Mouse (Mus musculus) spleen, embryonic (tissue): ENCODE results near the gene Fgf12.

Source experiments
- CTCF ChIA-PET: fragments of 350-600 bp; sonication (Branson Sonifier 250); formaldehyde crosslinking; loops from one replicate; lab custom pipeline; 2022; lab: Charles Lee

The Fgf12 gene

DNA sequence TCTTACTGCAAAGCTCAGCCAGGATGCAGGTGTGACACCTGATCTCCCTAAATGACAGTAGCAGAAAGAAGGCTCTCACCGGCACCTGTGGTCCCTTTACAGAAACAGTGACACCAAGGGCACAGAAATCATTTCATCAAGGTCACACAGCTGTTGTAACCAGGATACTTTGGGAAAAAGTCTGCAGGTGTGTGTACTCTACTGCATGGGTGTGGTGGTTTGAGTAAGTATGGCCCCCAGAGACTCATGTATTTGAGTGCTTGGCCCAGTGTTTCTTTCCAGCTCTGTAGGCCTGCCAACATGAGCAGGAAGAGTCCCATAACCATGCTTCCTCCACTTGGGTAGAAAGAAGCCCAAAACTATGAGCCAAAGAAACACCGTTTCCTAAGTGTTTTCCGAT lies 138.5 kb downstream of the Fgf12 start:
- CTCF ChIA-PET: no interaction called here

DNA sequence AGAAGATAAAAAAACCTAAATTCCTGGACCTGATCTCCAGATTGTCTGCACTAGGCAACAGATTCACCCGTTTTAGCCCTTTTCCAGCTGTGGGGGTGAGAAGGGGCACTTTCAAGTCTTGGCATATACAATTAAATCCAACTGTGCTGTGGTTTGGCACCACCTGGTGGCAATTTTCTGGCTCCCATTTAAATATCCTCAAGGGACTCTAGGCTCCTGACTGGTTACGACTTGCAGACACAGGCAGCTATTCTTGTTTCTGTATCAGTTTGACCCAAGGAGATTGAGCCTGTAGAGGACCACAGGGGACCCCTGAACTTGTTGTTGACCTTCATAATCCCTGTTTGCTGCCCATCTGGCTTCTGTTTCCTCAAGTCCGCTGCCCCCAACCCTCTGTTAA lies 141.9 kb downstream of the Fgf12 start:
- CTCF ChIA-PET: no interaction called here

DNA sequence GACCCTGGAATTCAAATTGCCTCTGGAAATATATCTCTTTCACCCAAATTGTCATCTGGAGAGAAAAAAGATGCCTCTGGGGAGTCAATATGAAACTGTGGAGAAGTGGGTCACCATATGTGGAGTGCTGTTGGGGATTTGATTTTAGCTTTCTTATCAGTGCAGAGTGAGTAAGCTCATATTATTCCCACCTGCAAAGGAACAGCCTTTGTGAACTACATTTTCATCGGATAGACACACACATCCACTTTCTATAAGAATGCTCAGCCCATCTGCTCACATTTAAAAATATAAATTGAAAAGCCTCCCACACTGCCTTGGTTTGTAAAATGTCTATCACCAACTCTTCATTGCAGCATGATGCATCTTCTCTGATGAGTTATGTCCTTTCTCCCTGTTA lies 149.7 kb downstream of the Fgf12 start:
- CTCF ChIA-PET: no interaction called here

DNA sequence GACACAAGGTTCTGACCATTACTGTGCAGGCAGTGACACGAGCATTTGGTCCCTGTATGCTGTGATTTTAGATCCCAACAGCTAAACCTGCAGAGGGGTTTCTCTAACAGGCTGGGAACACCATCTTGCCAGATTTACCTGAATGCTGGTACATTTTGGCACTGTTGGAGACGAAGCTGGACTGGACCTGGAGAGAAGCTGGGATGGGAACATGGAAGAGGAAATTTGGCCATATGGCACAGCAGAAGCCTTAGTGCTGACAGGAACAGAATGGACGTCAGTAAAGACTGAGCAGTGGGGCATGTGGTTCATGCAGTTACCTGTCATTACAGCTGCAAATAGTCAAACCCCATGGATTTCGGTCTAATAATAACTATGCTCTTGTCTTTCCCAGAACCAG lies 151.1 kb downstream of the Fgf12 start:
- CTCF ChIA-PET: no interaction called here

DNA sequence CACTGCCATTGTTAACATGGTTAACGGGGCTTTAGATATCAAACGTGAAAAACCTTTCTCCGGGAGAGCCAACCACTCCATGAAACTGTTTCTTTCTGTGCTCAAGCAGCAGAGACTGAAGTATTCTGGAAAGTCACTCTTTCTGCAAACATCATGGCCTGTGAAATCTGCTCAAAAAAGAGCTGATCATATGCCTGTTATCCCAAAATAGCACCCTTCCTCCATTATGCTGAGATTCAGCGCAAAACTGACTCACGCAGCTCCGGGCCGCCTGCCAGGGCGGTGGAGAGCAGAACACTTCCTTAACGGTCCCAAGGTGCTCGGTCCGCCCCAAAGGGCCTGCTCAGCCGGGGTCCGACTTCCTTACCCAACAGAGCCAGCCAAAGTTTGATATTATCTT lies 156.8 kb downstream of the Fgf12 start:
- CTCF ChIA-PET: no interaction called here

DNA sequence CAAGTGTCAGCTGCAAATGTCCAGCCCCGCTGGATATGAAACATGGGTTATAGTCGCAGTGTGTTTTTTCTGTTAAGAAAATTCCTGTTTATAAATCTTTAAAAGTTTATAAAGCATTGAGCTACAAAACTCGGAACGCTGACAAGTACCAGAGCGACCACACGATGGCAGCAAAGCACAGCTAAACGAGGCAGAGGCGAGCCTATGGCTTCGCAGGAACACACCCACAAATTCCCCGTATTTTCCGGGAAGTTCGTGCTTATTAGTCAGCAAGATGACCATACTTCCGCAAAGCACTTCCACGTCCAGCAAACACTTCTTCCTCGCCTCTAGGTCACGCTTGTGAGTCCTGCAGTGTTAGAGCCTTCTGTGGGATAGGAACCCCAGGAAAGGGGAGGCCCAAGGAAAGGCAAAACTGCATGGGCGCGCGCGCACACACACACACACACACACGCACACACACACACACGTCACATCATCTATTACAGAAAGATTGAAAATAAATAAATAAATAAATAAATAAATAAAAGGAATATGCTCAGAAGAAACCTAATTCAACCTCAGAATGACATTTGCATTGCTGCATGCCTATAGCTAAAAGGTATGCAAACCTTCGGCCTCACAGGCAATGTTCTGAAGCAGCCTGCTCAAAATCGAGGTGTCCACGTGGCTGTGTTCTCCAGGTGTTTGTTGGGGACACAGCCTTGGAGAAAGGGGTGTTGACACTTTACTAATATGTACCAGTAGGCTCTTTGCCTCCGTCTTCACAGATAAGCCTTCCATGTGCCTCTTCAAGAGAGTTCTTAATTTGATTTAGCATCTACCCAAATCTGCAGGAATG lies 159.6 kb downstream of the Fgf12 start:
- CTCF ChIA-PET: no interaction called here

DNA sequence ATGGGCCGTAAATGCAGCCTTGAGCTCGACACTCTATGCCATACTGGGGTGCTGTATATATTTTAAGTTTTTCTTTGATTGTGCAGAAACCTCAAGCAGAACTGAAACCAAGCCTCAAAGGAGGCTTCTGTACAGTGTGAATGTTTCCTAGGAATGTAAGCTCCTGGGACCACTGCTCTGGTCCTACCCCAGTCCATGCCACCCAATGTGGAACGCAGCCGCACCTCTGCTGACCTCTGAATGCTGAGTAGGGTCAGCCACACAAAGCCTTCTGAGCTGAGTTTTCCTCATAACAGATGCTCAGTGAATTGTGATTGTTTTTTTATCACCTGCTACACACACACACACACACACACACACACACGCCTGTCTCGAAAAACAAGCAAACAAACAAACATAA lies 160.4 kb downstream of the Fgf12 start:
- CTCF ChIA-PET: no interaction called here

DNA sequence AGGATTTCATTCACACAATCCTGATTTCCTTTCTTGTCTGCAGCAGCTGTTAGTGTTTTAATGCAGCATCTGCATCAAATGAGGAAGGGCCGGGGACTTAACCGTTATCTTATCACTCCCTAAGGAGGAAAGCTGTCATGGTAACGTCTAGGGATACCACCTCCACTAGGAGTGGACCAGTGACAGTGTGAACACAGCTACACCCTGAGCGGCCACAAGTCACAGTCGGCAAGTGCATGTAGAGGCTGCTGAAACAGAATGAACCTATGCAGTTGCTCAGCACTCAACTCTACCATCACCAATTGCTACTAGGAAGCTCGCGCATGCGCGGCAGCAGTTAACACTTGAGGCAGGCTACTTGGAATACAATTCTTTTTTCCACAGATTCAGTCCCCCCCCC lies 161.3 kb downstream of the Fgf12 start:
- CTCF ChIA-PET: no interaction called here

DNA sequence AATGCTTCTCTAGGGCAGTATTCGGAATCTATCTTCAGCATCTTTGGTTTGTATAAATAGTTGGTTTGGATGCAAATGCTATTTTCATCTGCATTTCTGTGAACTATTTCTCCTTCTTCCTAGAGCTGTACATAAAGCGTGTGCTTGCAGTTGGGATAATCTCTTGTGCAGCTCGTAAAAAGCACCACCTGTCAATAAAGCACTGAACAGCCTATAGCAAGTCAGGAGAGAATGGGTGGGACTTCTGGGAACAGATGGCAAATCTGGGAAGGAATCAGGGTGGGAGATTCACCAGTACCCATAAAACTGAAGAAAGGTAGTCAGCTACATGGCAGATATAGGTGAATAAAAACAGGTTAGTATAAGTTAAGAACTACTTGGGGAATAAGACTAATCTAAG lies 180.7 kb downstream of the Fgf12 start:
- CTCF ChIA-PET: no interaction called here

DNA sequence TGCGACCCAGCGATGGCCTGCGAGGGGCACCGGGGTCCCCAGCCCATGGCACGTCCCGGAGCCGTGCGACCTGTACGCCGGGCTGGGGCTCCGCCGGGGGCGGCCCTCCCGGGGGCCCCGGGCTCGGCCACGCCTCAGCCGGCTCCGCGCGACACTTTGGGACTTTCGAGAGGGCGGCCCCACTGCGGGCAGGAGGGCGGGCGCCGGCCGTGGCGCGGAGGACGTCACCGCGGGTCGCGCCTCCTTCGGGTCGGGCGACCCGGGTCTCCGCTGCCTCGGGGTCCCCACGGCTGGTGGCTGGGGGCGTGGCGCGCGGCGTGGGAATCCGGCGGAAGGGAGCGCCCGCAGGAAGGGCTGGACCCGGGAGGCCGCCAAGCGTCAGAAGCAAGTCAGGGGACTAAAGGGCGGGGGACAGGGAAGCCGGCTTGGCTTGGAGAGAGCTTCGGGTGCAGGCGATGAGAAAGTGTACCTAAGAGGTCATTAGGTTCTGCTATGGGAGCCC lies 188.1 kb downstream of the Fgf12 start:
- CTCF ChIA-PET: no interaction called here

DNA sequence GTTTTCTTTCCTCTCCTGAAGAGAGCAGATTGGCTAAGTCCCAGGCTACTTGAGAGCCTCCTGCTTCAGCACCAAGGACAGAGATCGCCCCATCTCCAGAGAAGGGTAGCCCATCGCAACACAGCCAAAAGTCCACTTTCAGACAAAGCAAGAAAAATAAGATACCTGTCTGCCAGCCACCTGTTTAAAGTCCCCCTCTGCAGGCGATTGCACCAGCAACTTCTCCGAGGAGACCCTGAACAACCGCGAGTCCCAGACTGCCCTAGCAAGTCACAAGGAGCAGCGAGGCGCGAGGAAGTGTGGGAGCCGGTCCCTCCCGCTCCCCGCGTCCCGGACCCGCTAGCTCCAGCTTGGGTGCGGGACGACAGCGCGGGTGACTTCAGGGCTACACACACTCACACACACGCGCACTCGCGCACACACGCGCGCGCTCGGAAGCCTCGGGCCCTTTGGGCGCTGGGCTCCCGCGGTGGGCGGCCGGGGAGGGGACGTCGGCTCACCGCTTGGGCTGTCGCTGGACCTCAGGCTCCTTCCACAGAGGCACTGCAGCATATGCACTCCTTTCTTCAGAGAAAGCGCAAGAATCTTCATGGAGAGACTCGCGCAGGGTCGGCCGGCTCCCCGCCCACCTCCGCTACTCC lies 188.7 kb downstream of the Fgf12 start:
- CTCF ChIA-PET: no interaction called here

DNA sequence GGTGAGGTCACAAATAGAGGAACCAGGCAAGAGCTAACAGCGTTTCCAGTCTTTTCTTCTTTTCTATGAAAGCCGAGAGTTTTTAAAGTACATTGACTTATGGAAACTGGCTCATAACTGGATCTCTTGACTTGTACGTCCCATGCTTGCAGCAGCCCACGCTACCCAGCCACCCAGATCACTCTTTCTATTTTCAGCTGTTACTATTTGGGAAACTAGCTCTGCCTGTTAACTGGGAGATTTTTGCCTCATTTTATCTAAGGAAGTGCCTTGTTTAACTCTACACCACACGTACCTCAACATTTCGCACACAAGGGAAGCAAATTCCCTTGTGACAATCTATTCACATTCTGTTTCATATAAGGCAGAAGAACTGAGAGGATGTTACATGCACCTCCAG lies 190.0 kb downstream of the Fgf12 start:
- CTCF ChIA-PET: no interaction called here

DNA sequence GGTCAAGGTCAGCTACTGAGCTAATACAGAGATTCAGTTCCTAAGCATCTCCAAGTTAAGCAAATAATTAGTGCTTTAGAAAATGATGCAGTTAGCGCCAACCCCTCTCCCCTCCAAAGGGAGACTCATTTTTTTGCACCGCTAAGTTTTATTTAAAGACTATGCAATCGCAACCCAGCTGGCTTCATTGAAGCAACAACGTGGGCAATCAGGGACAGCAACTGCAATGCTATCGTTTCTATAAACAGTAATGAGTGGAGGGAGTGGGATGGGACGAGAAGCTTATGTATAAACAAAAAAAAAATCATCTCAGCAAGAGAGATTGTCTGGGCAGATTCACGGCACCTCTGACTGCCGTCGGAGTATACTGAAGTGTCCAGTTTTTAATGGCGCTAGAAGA lies 197.6 kb downstream of the Fgf12 start:
- CTCF ChIA-PET: no interaction called here

DNA sequence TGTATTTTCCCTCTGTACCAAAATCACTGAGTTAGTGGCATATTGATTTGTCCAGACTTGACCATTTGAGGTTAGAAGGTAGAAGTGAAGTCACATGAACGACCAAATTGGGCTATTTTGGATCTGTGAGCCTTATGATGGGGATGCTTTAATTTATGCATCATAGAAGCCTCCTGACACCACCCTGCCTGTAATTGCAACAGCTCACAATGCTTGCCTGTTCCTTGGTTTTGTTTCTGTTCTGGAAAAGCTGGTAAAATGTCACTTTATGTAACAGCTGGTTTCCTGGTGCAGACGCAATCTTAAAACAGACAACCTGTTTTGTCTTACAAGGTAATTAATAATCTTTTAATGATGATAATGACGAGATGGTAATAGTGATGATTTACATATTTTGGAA lies 213.4 kb downstream of the Fgf12 start:
- CTCF ChIA-PET: no interaction called here

DNA sequence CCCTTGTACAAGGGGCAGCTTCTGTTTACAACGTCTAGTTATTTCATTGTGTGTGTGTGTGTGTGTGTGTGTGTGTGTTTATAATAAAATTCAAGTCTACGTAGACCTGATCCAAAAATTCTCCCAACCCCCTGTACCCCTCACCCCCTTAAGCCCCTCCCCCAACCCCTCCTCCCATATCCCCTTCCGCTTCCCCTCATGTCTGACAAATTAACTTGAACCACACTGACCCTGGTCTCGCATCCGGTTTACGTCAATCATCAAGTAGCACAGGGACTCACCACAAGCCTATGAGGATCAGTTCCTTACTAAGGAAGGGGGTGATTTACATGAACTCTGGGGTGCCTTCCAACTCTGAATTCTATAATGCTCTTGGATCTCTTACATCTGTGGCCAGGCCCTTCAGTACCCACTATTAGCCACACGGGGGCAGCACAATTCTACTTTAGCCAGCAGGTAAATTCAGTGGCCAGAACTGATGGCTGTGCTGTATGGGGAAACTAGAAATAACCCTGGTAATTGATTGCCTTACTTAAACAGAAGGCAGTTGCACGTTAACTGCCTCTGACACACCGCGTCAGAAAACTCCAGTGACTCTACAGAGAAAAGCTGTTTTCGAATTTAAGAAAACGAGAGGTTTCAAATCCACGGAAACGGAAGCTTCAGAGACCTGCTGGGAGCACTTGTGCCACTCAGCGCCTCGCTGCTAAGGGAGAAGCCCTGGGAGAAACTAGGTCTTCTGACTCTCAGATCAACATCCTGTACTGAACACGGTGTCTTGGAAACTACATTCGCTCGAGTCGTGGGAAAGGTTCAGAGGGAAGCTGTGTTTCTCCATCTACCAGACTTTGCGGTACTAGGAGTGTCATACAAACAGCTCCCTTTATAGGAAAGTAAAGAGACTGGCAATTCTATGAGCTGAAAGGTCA lies 235.0 kb downstream of the Fgf12 start:
- CTCF ChIA-PET: no interaction called here

DNA sequence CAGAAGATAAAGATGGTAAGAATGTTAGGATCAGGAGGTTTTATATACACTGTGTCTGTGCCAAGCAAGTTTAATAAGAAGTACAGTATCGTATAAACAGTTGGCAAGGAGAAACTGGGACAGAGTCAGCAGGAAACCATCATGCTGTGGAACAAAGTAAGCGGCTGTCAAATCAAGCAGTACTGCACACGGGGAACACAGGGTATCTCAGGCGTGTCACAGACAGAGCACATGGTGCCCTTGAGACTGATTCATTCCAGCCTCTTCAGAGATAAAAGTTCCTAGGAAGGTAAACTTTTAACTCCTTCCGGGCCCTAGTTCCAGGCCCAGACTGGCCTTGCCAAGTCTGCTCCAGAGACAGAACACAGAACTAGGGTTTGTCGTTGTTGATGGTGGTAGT lies 240.4 kb downstream of the Fgf12 start:
- CTCF ChIA-PET: no interaction called here

DNA sequence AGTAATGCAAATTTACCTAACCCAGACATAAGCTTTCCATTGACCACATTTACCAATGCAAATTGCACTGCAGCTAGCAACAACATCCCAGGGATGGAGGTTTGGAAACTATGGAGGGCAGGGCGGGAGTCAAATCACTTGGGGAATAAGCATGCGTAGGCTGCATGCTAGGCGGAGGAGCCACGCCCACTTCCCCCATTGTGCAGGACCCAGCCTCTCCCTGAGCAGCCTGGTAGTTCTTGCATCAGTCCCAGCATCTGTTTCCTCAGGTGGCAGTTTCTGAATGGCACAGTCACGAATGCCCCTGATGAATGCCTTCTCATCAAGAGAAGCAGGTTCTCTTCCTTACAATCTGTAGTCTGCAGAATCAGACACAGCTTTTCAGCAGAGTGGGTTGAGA lies 241.5 kb downstream of the Fgf12 start:
- CTCF ChIA-PET: no interaction called here

DNA sequence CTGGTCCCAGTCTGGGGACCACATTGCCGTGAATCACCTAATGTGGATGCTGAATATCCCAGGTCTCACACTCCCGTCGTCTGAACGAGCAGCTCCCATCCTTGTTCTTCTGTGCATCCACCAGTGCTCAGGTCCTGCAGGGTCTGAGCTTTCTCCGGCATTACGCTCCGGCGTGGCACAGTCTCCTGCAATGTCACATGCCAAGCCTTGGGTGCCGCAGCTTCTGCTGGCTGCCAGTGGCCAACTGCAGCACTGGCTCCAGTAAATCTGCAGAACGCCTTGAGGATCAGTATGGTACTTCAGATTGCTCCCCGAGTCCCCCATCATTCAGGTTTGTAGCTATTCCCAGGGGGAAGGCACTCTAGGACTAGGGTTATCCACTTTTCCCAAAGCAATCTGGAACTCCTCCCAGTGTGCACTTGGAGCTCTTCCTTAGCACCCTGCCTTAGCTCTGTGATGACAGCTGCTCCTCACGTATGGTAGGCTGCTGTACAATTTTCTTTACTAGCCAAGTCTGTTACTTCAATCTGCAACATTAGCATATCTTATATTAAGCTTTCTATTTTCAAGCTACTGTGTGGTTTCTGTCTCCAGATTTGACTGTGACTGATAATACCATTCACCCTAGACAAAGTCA lies 254.8 kb downstream of the Fgf12 start:
- CTCF ChIA-PET: no interaction called here

DNA sequence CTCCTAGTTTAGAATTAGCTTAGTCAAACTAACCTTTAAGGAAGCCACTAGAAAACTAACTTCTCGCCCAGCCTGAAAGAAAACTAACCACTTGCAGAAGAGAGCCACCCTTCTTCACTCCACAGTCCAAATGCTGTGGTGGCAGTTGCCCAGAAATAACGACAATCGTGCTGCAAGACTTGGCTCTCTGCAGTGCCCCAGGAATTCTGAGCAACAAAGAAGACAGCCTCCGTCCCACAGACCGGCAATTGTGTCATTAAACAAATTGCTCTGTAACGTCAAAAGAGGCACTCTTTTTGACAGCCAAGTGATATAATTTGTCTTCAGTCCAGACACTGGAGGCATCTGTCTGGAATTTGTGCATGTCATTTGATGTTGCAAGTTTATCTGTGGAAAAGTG lies 261.2 kb downstream of the Fgf12 start:
- CTCF ChIA-PET: no interaction called here

DNA sequence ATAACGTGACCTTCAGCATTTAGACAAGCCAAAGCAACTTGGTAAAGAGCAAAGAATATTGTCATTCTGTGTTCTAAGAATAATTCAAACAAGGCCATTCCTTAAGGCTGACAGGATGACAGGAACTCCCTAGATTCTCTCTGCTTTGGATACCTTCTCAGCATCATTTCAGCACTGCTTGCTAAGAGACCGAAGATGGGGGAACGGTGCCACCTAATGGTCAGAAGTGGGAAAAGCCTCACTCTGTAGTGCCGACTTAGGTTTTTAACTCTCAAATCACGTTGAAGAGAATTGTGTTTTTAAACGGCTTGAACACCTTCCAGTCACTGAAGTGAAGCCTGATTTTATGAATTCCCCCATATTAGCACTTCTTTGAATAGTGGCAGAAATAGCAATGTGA lies 262.4 kb downstream of the Fgf12 start:
- CTCF ChIA-PET: no interaction called here

DNA sequence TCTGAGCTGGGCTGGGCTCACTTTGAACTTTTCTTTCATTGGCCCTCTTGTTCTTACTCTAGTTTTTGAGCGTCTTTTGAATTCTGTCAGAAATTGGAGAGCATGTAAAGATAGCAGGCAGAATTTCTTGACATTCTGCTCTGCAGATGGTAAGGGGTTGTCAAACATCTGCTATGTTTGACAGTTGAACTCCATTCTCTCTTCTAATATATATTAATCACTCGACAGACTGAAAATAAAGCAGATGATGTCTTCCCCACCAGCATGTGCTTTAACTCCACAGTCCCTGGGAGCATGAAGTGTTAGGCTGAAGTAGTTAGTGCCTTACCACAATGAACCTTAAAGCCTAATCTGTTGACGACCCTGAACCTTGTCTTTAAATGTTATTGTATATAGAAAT lies 267.9 kb downstream of the Fgf12 start:
- CTCF ChIA-PET: no interaction called here

DNA sequence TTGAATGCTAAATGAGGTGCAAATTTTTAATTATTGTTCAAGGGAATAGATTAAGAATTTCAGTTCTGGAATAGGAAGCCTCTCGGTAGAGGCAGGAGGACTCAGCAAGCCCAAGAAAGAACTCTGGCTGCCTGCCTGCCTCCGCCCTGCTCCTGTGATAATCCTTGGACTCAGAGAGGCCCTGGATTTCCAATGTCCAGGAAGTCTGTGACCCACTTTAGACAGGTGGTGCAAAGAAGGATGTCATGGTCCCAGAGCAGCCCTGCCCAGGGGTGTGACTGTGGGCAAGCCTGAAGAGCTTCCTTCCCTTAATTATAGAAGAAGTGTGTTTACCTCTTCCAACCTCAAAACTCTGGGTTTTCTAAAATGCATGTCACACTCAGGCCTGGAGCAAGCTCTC lies 273.8 kb downstream of the Fgf12 start:
- CTCF ChIA-PET: no interaction called here
